In genomic region chr13:62978104-62978503, GRCm38 (mm10) we compare ENCODE assay signal across 11 mouse cellular contexts. TPM values are rescaled to one million over a fixed set of nuclear protein-coding genes. Genes with fewer than 3 reads are reported as not detected.
DNase-seq lines count a peak whose midpoint lies in the region; ATAC-seq and TF ChIP-seq lines count a peak whose summit lies in the region.
"Had no signal": no experiment of that assay in that cellular context is flagged by ENCODE, and none has a peak within 500 bp of the region (broad histone marks: within the 10 kb centered on the region; RNA-seq: fewer than 3 reads in every experiment).

No protein-coding gene starts in this region.

- H3K27me3 ChIP-seq in lung, postnatal 0 days (replicated peaks; ENCODE audit: insufficient read depth, low read length): no peaks in the 10 kb centered on the region
- H3K27me3 ChIP-seq in heart, embryonic 13.5 days (replicated peaks): no peaks in the 10 kb centered on the region
- no peaks in the 10 kb centered on the region for H3K27me3 ChIP-seq in kidney, embryonic 16.5 days (ENCODE audit: insufficient read depth, low read length)
- no peaks in the 10 kb centered on the region for H3K27me3 ChIP-seq in hindbrain, embryonic 10.5 days (ENCODE audit: insufficient read depth, poor library complexity, severe bottlenecking)

- no peaks in the 10 kb centered on the region for H3K36me3 ChIP-seq in lung, postnatal 0 days (ENCODE audit: insufficient read depth, low read length)
- no peaks in the 10 kb centered on the region for H3K36me3 ChIP-seq in heart, embryonic 13.5 days
- H3K36me3 ChIP-seq in kidney, embryonic 16.5 days (ENCODE audit: insufficient read depth, low read length): no peaks in the 10 kb centered on the region
- H3K36me3 ChIP-seq in hindbrain, embryonic 10.5 days: no peaks in the 10 kb centered on the region
- H3K36me3 ChIP-seq: G1E had no signal

- TF ChIP-seq EP300 in lung, postnatal 0 days (IDR thresholded peaks at IDR 0.05): peak; percentile 65

- peaks cover 6% of the 10 kb centered on the region; the same call in 1 of the 2 replicates for H3K4me1 ChIP-seq in lung, postnatal 0 days (ENCODE audit: insufficient read depth, low read depth, low read length)
- H3K4me1 ChIP-seq in heart, embryonic 13.5 days: peaks cover 41% of the 10 kb centered on the region
- peaks cover 15% of the 10 kb centered on the region for H3K4me1 ChIP-seq in kidney, embryonic 16.5 days (ENCODE audit: insufficient read depth, low read length)
- peaks cover 11% of the 10 kb centered on the region for H3K4me1 ChIP-seq in hindbrain, embryonic 10.5 days (replicated peaks)

- no peak overlapping the region for H3K27ac ChIP-seq in lung, postnatal 0 days (ENCODE audit: low read length)
- H3K27ac ChIP-seq in heart, embryonic 13.5 days (replicated peaks): peak overlapping the region; percentile 62; the same call in 1 of the 2 replicates
- peak overlapping the region; percentile 35; the same call in 1 of the 2 replicates for H3K27ac ChIP-seq in kidney, embryonic 16.5 days (ENCODE audit: low read length)
- no peak overlapping the region for H3K27ac ChIP-seq in hindbrain, embryonic 10.5 days

- no peak overlapping the region for H3K9ac ChIP-seq in lung, postnatal 0 days (replicated peaks; ENCODE audit: low read depth)
- no peak overlapping the region for H3K9ac ChIP-seq in heart, embryonic 13.5 days
- no peak overlapping the region for H3K9ac ChIP-seq in kidney, embryonic 16.5 days (replicated peaks; ENCODE audit: low read length)

- ATAC-seq in lung, postnatal 0 days: peak; percentile 77
- no peak for ATAC-seq in heart, embryonic 13.5 days (ENCODE audit: extremely low read depth, insufficient number of reproducible peaks, low FRiP score, low TSS enrichment)
- ATAC-seq in kidney, embryonic 16.5 days (ENCODE audit: low FRiP score, low TSS enrichment): peak; percentile 82

- H3K4me2 ChIP-seq in lung, postnatal 0 days (replicated peaks; ENCODE audit: low read depth, low read length): no peak overlapping the region
- H3K4me2 ChIP-seq in heart, embryonic 13.5 days: no peak overlapping the region
- H3K4me2 ChIP-seq in kidney, embryonic 16.5 days (replicated peaks; ENCODE audit: low read depth, low read length): no peak overlapping the region

- no peak for TF ChIP-seq CTCF in lung, postnatal 0 days (IDR thresholded peaks at IDR 0.05)

- H3K9me3 ChIP-seq in lung, postnatal 0 days (ENCODE audit: low read length): no peaks in the 10 kb centered on the region
- H3K9me3 ChIP-seq in heart, embryonic 13.5 days: no peaks in the 10 kb centered on the region
- no peaks in the 10 kb centered on the region for H3K9me3 ChIP-seq in kidney, embryonic 16.5 days (ENCODE audit: low read length)
- no peaks in the 10 kb centered on the region for H3K9me3 ChIP-seq in hindbrain, embryonic 10.5 days
- H3K9me3 ChIP-seq: G1E had no signal

- no peak overlapping the region for H3K4me3 ChIP-seq in lung, postnatal 0 days (ENCODE audit: low read depth, low read length)
- no peak overlapping the region for H3K4me3 ChIP-seq in heart, embryonic 13.5 days
- H3K4me3 ChIP-seq in kidney, embryonic 16.5 days (ENCODE audit: low read length): no peak overlapping the region
- H3K4me3 ChIP-seq in hindbrain, embryonic 10.5 days: no peak overlapping the region

- no peak for DNase-seq in lung, postnatal 0 days (ENCODE audit: low spot score)
- no peak for DNase-seq in lung, postnatal 14 days
- DNase-seq in yolk sac, embryonic 10.5 days (ENCODE audit: low spot score): peak; percentile 11
- DNase-seq in B cell, adult 2 months: no peak
- DNase-seq in hindbrain, embryonic 10.5 days (ENCODE audit: low spot score): no peak
- DNase-seq in gastrocnemius, adult 8-10 months (ENCODE audit: low spot score in 2 of 2): no peak
- DNase-seq: cerebellum, adult 9-11 months; thymus, postnatal 25 days had no signal

RNA-seq across cellular contexts. Expression of gene 2010111I01Rik, which starts 13.4 kb away (rescaled TPM):
- polyA plus RNA-seq in lung, postnatal 0 days (2015; fragmentation: Nextera tagmentation; extraction: Ambion mirVana): 128 and 130 TPM in 2 replicates
- 54.5 and 57.7 TPM in 2 replicates for polyA plus RNA-seq in heart, embryonic 13.5 days (2015; fragmentation: Nextera tagmentation; extraction: Ambion mirVana)
- 146 and 147 TPM in 2 replicates for polyA plus RNA-seq in kidney, embryonic 16.5 days (2015; fragmentation: Nextera tagmentation; extraction: Ambion mirVana)
- polyA plus RNA-seq in hindbrain, embryonic 10.5 days (2016; fragmentation: Nextera tagmentation; extraction: Ambion mirVana): 34.6 and 43.5 TPM in 2 replicates
- 10 to 100 TPM; 54.3 to 63.7 (median 56.8) TPM for total RNA-seq in gastrocnemius, adult 8-10 months (2022)

Comparison
In these comparisons a context has a peak if more than half of its experiments do, and no peak if none do; other contexts are left out.
1. H3K27ac ChIP-seq: peak in heart, embryonic 13.5 days (single experiment) and kidney, embryonic 16.5 days (single experiment); none in lung, postnatal 0 days (single experiment) and hindbrain, embryonic 10.5 days (single experiment).